Mouse (Mus musculus): ENCODE data around the gene Rnf168. TPM values are rescaled to one million over a fixed set of nuclear protein-coding genes. Genes with fewer than 3 reads are reported as not detected.

Gene Rnf168
- total RNA-seq, 1 experiment = 21.3 TPM

DNA sequence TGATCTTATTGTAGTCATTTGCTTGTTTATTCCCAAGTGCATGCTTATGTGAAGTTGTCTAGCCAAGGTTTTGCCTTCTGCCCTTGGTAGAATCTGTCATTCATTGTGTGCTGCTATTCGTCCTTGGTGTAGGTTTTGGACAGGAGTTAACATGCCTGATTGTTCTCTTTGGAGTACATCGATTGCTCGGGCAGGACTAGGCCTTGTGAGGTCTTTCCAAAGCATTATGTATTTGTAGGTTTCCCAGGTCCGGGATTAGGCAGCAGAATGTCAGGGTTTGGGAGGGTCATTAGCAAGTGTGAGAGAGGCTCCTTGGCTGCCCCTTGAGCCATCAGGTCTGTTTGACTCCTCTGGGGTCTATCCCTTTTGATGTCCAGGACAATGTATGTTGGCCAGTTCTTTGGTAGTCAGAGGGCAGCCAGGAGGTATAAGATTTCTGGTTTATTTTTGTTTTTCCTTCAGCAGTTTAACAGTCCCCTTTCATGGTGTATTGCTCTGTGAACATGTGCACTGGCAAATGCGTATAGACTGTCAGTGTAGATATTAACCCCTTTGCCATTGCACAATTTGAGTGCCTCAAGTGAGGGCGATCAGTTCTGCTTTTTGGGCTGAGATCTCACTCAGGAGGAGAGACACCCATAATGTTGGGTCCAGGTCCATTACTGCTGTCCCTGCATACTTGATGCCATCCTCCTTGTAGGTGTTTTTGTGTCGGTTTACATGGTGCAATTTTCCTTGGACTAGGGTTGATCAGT, 58.9 kb downstream of the Rnf168 start:
- H3K9ac ChIP-seq (ENCODE audit: insufficient read depth, low read depth, low read length, poor library complexity, severe bottlenecking) = no peak overlapping the region
- no peak overlapping the region for H3K27ac ChIP-seq (ENCODE audit: insufficient read depth, low read depth, low read length, poor library complexity, severe bottlenecking)
- no peaks in the 10 kb centered on the region for H3K9me3 ChIP-seq (ENCODE audit: control insufficient read depth, insufficient read depth, low read depth, low read length)
- in situ Hi-C loops (cut with MboI; ENCODE audit: low sequenced_read_pairs in 2 of 2, unreplicated experiment in 2 of 2) = no loop called here
- no peak overlapping the region for H3K4me3 ChIP-seq (ENCODE audit: insufficient read depth in 1 of 2, low read depth in 1 of 2, low read length in 2 of 2, poor library complexity in 1 of 2, severe bottlenecking in 1 of 2)
- H3K36me3 ChIP-seq (ENCODE audit: control insufficient read depth, insufficient read depth, low read length, poor library complexity, severe bottlenecking) = no peaks in the 10 kb centered on the region
- no peak for DNase-seq (ENCODE audit: low read depth, low spot score)
- TF ChIP-seq HCFC1 (IDR thresholded peaks at IDR 0.05; ENCODE audit: borderline replicate concordance, insufficient read depth, low read length) = no peak
- no peak for TF ChIP-seq MAFK (IDR thresholded peaks at IDR 0.05; ENCODE audit: insufficient read depth, low read depth, low read length)
- no peak for TF ChIP-seq ZC3H11A (IDR thresholded peaks at IDR 0.05; ENCODE audit: borderline replicate concordance, low read depth, low read length)
- TF ChIP-seq CHD2 (IDR thresholded peaks at IDR 0.05; ENCODE audit: low read depth, low read length) = no peak
- no peak for TF ChIP-seq ZNF384 (IDR thresholded peaks at IDR 0.05; ENCODE audit: low read depth, low read length)
- peaks cover 2 to 14% of the 10 kb centered on the region in 2 experiments; a peak in 3 of 4 replicates for H3K4me1 ChIP-seq (ENCODE audit: control insufficient read depth in 2 of 2, insufficient read depth in 2 of 2, low read length in 2 of 2, poor library complexity in 1 of 2)

DNA sequence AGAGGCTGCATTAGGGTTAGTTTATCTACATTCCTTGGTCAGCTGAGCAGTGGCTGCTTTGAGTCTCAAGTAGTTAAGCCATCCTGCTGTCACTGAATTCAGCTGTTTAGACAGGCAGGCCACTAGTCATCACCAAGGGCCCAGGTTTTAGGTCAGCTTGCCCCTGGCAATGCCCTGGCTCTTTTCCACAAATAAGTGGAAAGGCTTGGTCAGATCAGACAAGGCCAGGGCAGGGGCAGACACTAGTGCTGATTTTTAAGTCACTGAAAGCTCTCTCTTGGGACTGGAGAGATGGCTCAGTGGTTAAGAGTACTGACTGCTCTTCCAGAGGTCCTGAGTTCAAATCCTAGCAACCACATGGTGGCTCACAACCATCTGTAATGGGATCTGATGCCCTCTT, 59.7 kb downstream of the Rnf168 start:
- no peaks in the 10 kb centered on the region for H3K9me3 ChIP-seq (ENCODE audit: control insufficient read depth, insufficient read depth, low read depth, low read length)
- H3K27ac ChIP-seq (ENCODE audit: insufficient read depth, low read depth, low read length, poor library complexity, severe bottlenecking) = no peak overlapping the region
- TF ChIP-seq MAFK (IDR thresholded peaks at IDR 0.05; ENCODE audit: insufficient read depth, low read depth, low read length) = no peak
- no peak for TF ChIP-seq ZNF384 (IDR thresholded peaks at IDR 0.05; ENCODE audit: low read depth, low read length)
- TF ChIP-seq ZC3H11A (IDR thresholded peaks at IDR 0.05; ENCODE audit: borderline replicate concordance, low read depth, low read length) = no peak
- no peak for TF ChIP-seq HCFC1 (IDR thresholded peaks at IDR 0.05; ENCODE audit: borderline replicate concordance, insufficient read depth, low read length)
- TF ChIP-seq CHD2 (IDR thresholded peaks at IDR 0.05; ENCODE audit: low read depth, low read length) = no peak
- in situ Hi-C loops (cut with MboI; ENCODE audit: low sequenced_read_pairs in 2 of 2, unreplicated experiment in 2 of 2) = no loop called here
- DNase-seq (ENCODE audit: low read depth, low spot score) = no peak
- no peaks in the 10 kb centered on the region for H3K36me3 ChIP-seq (ENCODE audit: control insufficient read depth, insufficient read depth, low read length, poor library complexity, severe bottlenecking)
- no peak overlapping the region for H3K4me3 ChIP-seq (ENCODE audit: insufficient read depth in 1 of 2, low read depth in 1 of 2, low read length in 2 of 2, poor library complexity in 1 of 2, severe bottlenecking in 1 of 2)
- H3K4me1 ChIP-seq (ENCODE audit: control insufficient read depth in 2 of 2, insufficient read depth in 2 of 2, low read length in 2 of 2, poor library complexity in 1 of 2) = peaks cover 2 to 14% of the 10 kb centered on the region in 2 experiments; a peak in 3 of 4 replicates
- no peak overlapping the region for H3K9ac ChIP-seq (ENCODE audit: insufficient read depth, low read depth, low read length, poor library complexity, severe bottlenecking)

DNA sequence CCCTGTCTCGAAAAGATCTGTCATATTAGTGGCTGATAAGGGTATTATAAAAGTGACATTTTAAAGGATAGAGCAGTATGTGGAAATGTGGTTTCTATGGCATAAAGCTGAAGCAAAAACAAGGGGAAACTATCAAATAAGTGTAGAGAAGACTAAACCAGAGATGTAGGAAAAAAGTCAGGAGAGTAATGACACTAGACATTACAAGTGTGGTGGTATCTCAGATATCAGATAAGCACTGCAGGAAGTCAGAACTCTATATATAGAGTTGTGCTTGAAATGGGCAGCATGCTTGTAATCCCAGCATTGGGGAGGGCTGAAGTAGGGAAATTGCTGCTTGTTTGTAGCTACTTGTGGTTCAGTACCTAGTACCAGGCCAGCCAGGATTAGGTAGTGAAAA, 63.2 kb downstream of the Rnf168 start:
- H3K9me3 ChIP-seq (ENCODE audit: control insufficient read depth, insufficient read depth, low read depth, low read length) = no peaks in the 10 kb centered on the region
- TF ChIP-seq MAFK (IDR thresholded peaks at IDR 0.05; ENCODE audit: insufficient read depth, low read depth, low read length) (no peak), ZNF384 (IDR thresholded peaks at IDR 0.05; ENCODE audit: low read depth, low read length) (no peak), CHD2 (IDR thresholded peaks at IDR 0.05; ENCODE audit: low read depth, low read length) (no peak), ZC3H11A (IDR thresholded peaks at IDR 0.05; ENCODE audit: borderline replicate concordance, low read depth, low read length) (no peak), HCFC1 (IDR thresholded peaks at IDR 0.05; ENCODE audit: borderline replicate concordance, insufficient read depth, low read length) (no peak)
- no peak overlapping the region for H3K9ac ChIP-seq (ENCODE audit: insufficient read depth, low read depth, low read length, poor library complexity, severe bottlenecking)
- no peak for DNase-seq (ENCODE audit: low read depth, low spot score)
- peaks cover 0 to 11% of the 10 kb centered on the region in 2 experiments; a peak in 2 of 4 replicates for H3K4me1 ChIP-seq (ENCODE audit: control insufficient read depth in 2 of 2, insufficient read depth in 2 of 2, low read length in 2 of 2, poor library complexity in 1 of 2)
- no peak overlapping the region for H3K4me3 ChIP-seq (ENCODE audit: insufficient read depth in 1 of 2, low read depth in 1 of 2, low read length in 2 of 2, poor library complexity in 1 of 2, severe bottlenecking in 1 of 2)
- in situ Hi-C loops (cut with MboI; ENCODE audit: low sequenced_read_pairs in 2 of 2, unreplicated experiment in 2 of 2) = no loop called here
- no peak overlapping the region for H3K27ac ChIP-seq (ENCODE audit: insufficient read depth, low read depth, low read length, poor library complexity, severe bottlenecking)
- no peaks in the 10 kb centered on the region for H3K36me3 ChIP-seq (ENCODE audit: control insufficient read depth, insufficient read depth, low read length, poor library complexity, severe bottlenecking)

DNA sequence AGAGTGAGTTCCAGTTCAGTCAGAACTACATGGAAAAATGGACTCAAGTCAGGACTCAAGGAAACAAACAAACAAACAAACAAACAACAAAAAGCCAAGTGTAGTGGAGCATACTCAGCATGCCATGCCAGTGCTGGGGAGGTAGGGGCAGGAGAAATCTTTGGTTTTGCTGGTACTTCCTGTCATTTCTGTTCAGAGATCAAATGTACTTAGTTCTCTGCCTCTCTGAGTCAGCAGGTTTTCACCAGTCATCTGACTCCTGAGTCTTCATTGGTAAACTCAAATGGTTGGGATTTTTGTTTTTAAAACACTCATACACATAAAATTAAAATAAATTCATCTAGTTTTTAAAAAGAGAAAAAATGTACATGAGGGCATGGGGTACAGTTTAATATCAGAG, 68.3 kb downstream of the Rnf168 start:
- H3K36me3 ChIP-seq (ENCODE audit: control insufficient read depth, insufficient read depth, low read length, poor library complexity, severe bottlenecking) = no peaks in the 10 kb centered on the region
- no peak for DNase-seq (ENCODE audit: low read depth, low spot score)
- H3K4me3 ChIP-seq (ENCODE audit: insufficient read depth in 1 of 2, low read depth in 1 of 2, low read length in 2 of 2, poor library complexity in 1 of 2, severe bottlenecking in 1 of 2) = no peak overlapping the region
- H3K9me3 ChIP-seq (ENCODE audit: control insufficient read depth, insufficient read depth, low read depth, low read length) = no peaks in the 10 kb centered on the region
- TF ChIP-seq MAFK (IDR thresholded peaks at IDR 0.05; ENCODE audit: insufficient read depth, low read depth, low read length) (no peak), HCFC1 (IDR thresholded peaks at IDR 0.05; ENCODE audit: borderline replicate concordance, insufficient read depth, low read length) (no peak), ZNF384 (IDR thresholded peaks at IDR 0.05; ENCODE audit: low read depth, low read length) (no peak), ZC3H11A (IDR thresholded peaks at IDR 0.05; ENCODE audit: borderline replicate concordance, low read depth, low read length) (no peak), CHD2 (IDR thresholded peaks at IDR 0.05; ENCODE audit: low read depth, low read length) (no peak)
- H3K27ac ChIP-seq (ENCODE audit: insufficient read depth, low read depth, low read length, poor library complexity, severe bottlenecking) = no peak overlapping the region
- in situ Hi-C loops (cut with MboI; ENCODE audit: low sequenced_read_pairs in 2 of 2, unreplicated experiment in 2 of 2) = no loop called here
- peaks cover 0 to 2% of the 10 kb centered on the region in 2 experiments; a peak in 1 of 4 replicates for H3K4me1 ChIP-seq (ENCODE audit: control insufficient read depth in 2 of 2, insufficient read depth in 2 of 2, low read length in 2 of 2, poor library complexity in 1 of 2)
- H3K9ac ChIP-seq (ENCODE audit: insufficient read depth, low read depth, low read length, poor library complexity, severe bottlenecking) = no peak overlapping the region

Measured in ES-E14 (cell line).